In the genomic region with DNA sequence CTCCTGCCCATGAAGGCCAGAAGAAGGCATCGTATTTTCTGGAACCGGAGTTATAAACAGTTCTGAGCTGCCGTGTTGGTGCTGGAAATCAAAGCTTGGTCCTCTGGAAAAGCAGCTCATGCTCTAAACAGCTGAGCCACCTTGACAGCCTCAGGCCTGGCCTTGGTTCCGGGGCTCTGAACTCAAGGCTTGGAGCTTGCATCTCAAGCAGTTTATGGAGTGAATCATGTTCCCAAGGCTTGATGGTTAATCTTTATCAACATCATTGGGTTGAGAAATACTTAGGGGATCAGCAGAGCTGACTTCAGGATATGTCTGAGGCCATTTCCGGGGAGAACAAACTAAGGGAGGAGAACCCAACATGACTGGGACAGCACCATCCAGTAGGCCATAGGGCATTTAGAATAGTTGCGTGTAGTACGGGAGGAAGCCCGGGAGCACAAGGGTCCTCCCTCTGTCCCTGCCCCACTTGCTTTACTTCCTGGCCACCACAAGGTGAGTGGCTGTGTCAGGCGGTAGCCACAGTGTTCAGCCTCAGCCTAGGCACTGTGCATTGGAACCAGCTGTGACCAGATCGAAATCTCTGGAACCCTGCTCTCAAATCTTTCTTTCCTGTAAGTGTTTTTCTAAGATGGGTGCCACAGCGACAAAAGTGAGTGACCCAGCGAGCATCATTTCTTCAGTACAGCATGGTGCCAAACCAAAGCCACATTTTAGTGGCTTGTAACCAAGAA, we compare ENCODE assay signal across 25 mouse cellular contexts. TPM values are rescaled to one million over a fixed set of nuclear protein-coding genes. Genes with fewer than 3 reads are reported as not detected.
DNase-seq lines count a peak whose midpoint lies in the region; ATAC-seq and TF ChIP-seq lines count a peak whose summit lies in the region.
"Had no signal": no experiment of that assay in that cellular context is flagged by ENCODE, and none has a peak within 500 bp of the region (broad histone marks: within the 10 kb centered on the region; RNA-seq: fewer than 3 reads in every experiment).

No protein-coding gene starts in this region.

- peaks cover 2% of the 10 kb centered on the region; the same call in 1 of the 2 replicates for H3K27me3 ChIP-seq in intestine, embryonic 16.5 days (replicated peaks; ENCODE audit: control insufficient read depth, insufficient read depth, low read length)
- H3K27me3 ChIP-seq in midbrain, embryonic 15.5 days (replicated peaks), result no peaks in the 10 kb centered on the region
- H3K27me3 ChIP-seq: heart, embryonic 15.5 days; hindbrain, embryonic 12.5 days; limb, embryonic 13.5 days had no signal

- H3K4me1 ChIP-seq in intestine, embryonic 16.5 days (ENCODE audit: control insufficient read depth, insufficient read depth, low read length), result no peaks in the 10 kb centered on the region; the same call in 1 of the 2 replicates
- no peaks in the 10 kb centered on the region for H3K4me1 ChIP-seq in midbrain, embryonic 15.5 days
- H3K4me1 ChIP-seq: heart, embryonic 15.5 days; hindbrain, embryonic 12.5 days; limb, embryonic 13.5 days; liver, embryonic 12.5 days had no signal

- peak; percentile 25 for DNase-seq in adrenal gland, adult 2 months
- no peak for DNase-seq in adrenal gland, adult 18-20 months (ENCODE audit: low spot score in 2 of 2)
- peak; percentile 36 for DNase-seq in kidney, adult 9 months
- no peak for DNase-seq in kidney, postnatal 4 days
- DNase-seq in layer of hippocampus, adult 2 months (ENCODE audit: low spot score in 2 of 2), result no peak
- no peak for DNase-seq in layer of hippocampus, adult 8-10 months (ENCODE audit: low spot score in 2 of 2)
- DNase-seq: cerebellum, adult 8-10 months; cerebellum, postnatal 25 days; gastrocnemius, postnatal 14 days; liver, postnatal 0 days; lung, postnatal 36 days had no signal

- H3K9me3 ChIP-seq in intestine, embryonic 16.5 days (ENCODE audit: control insufficient read depth, low read length), result no peaks in the 10 kb centered on the region
- no peaks in the 10 kb centered on the region for H3K9me3 ChIP-seq in midbrain, embryonic 15.5 days
- H3K9me3 ChIP-seq: heart, embryonic 10.5 days; heart, embryonic 15.5 days; hindbrain, embryonic 12.5 days; limb, embryonic 13.5 days; liver, embryonic 12.5 days had no signal

- ATAC-seq in intestine, embryonic 16.5 days, result 0 out of 2 replicates have a peak, but pooled peaks have one; percentile 26
- no peak for ATAC-seq in midbrain, embryonic 15.5 days (replicated peaks)
- ATAC-seq: forebrain, embryonic 14.5 days; hindbrain, postnatal 0 days; liver, embryonic 12.5 days; liver, postnatal 0 days had no signal

- WGBS in intestine, embryonic 16.5 days, result 89% methylated on average over 12 of the region's 12 CpGs
- WGBS in midbrain, embryonic 15.5 days, result 94% methylated on average over 12 of the region's 12 CpGs

- no peak overlapping the region for H3K9ac ChIP-seq in intestine, embryonic 16.5 days (ENCODE audit: low read depth, low read length)
- no peak overlapping the region for H3K9ac ChIP-seq in midbrain, embryonic 15.5 days
- H3K9ac ChIP-seq: heart, embryonic 15.5 days; hindbrain, embryonic 12.5 days; limb, embryonic 13.5 days; liver, embryonic 12.5 days; liver, postnatal 0 days had no signal

- no peak overlapping the region for H3K4me3 ChIP-seq in layer of hippocampus, adult 2 months
- no peak overlapping the region for H3K4me3 ChIP-seq in intestine, embryonic 16.5 days (ENCODE audit: low read length)
- no peak overlapping the region for H3K4me3 ChIP-seq in midbrain, embryonic 15.5 days
- H3K4me3 ChIP-seq: heart, embryonic 10.5 days; heart, embryonic 15.5 days; hindbrain, embryonic 12.5 days; limb, embryonic 13.5 days; liver, embryonic 12.5 days had no signal

- H3K36me3 ChIP-seq in intestine, embryonic 16.5 days (ENCODE audit: control insufficient read depth, insufficient read depth, low read length), result no peaks in the 10 kb centered on the region
- H3K36me3 ChIP-seq in midbrain, embryonic 15.5 days (replicated peaks), result no peaks in the 10 kb centered on the region
- H3K36me3 ChIP-seq: G1E; heart, embryonic 10.5 days; heart, embryonic 15.5 days; hindbrain, embryonic 12.5 days; limb, embryonic 13.5 days; liver, embryonic 12.5 days had no signal

- TF ChIP-seq CTCF in layer of hippocampus, adult 2 months (conservative IDR thresholded peaks at IDR 0.05), result no peak

- H3K27ac ChIP-seq in layer of hippocampus, adult 2 months, result peak overlapping the region; percentile 85
- no peak overlapping the region for H3K27ac ChIP-seq in intestine, embryonic 16.5 days (ENCODE audit: low read length)
- H3K27ac ChIP-seq in midbrain, embryonic 15.5 days, result no peak overlapping the region
- H3K27ac ChIP-seq: heart, embryonic 10.5 days; heart, embryonic 15.5 days; hindbrain, embryonic 12.5 days; hindbrain, postnatal 0 days; limb, embryonic 13.5 days; liver, embryonic 12.5 days had no signal

- no peak overlapping the region for H3K4me2 ChIP-seq in intestine, embryonic 16.5 days (ENCODE audit: low read depth, low read length)
- H3K4me2 ChIP-seq in midbrain, embryonic 15.5 days, result no peak overlapping the region
- H3K4me2 ChIP-seq: heart, embryonic 15.5 days; hindbrain, embryonic 12.5 days; limb, embryonic 13.5 days; liver, embryonic 12.5 days; midbrain, embryonic 11.5 days had no signal

RNA-seq across cellular contexts. Expression of a gene that starts 23.7 kb away (rescaled TPM):
- 10 to 100 TPM in 1 of 2 experiments, 1 to 10 TPM in 1; 8.4 to 60.6 TPM for total RNA-seq in adrenal gland, adult 2 months (2021)
- polyA plus RNA-seq in adrenal gland, adult 2 months (2012; rRNA removed), result 5.2 and 5.9 TPM in 2 replicates
- 10 to 100 TPM in 1 of 2 experiments, 1 to 10 TPM in 1; 4.9 to 40.9 TPM for total RNA-seq in adrenal gland, adult 18-20 months (2021)
- 10 to 100 TPM; 44.7 to 50.7 TPM for total RNA-seq in layer of hippocampus, adult 2 months (2021)
- 10 to 100 TPM; 48.1 to 53.6 (median 50.7) TPM for total RNA-seq in layer of hippocampus, adult 8-10 months (2022)
- 0.81 and 1.2 TPM in 2 replicates for polyA plus RNA-seq in intestine, embryonic 16.5 days (2015; fragmentation: Nextera tagmentation; extraction: Ambion mirVana)
- polyA plus RNA-seq in midbrain, embryonic 15.5 days (2015; fragmentation: Nextera tagmentation; extraction: Ambion mirVana), result 1.8 and 2.4 TPM in 2 replicates
- total RNA-seq: granulocyte monocyte progenitor cell, adult 5-6 weeks; megakaryocyte, adult 5-6 weeks; monocyte, adult 5-6 weeks had no signal
- polyA plus RNA-seq: G1E had no signal

Comparison
In these comparisons a context has a peak if more than half of its experiments do, and no peak if none do; other contexts are left out.
1. DNase-seq: peak in adrenal gland, adult 2 months (single experiment) and kidney, adult 9 months (single experiment); none in adrenal gland, adult 18-20 months (0 of 2), kidney, postnatal 4 days (0 of 2), layer of hippocampus, adult 2 months (0 of 2) and layer of hippocampus, adult 8-10 months (0 of 2).